Mouse (Mus musculus) megakaryocyte, embryonic 14.5 days (primary cell): ENCODE data around the gene Abracl.

Experiments
- FLI1 ChIP-seq: IDR thresholded peaks from 2 replicates; pipeline ENCODE4 v1.6.1; 2012; ENCODE audit warnings: low read length, inconsistent platforms, mixed read lengths
- GATA1 ChIP-seq: IDR thresholded peaks from 3 replicates; pipeline ENCODE4 v1.6.1; 2012; ENCODE audit warnings: mixed read lengths, low read length, inconsistent platforms, borderline replicate concordance

DNA sequence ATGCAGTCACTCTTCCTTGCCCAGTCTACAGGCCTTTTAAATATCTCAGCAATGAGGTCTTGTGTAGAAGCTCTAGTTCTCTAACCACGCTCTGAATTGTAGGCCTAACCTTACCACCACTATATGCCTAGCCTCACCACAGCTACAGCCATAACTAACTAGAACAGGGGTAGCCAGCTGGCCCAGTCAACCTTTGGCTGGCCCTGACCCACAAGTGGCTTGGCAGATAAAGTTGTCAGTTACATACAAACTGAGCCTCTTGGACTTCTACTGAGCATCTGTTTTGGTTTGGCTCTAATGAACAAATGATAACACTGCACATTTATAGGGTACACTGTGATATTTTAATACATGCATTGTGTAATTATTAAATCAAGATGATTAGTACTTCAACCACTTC is 16.3 kb downstream of the Abracl start:
- TF ChIP-seq GATA1 (no peak), FLI1 (no peak)
